Comparison of ENCODE assay signal across 9 mouse cellular contexts in genomic region chr1:105311899-105312600, GRCm38 (mm10). TPM values are rescaled to one million over a fixed set of nuclear protein-coding genes. Genes with fewer than 3 reads are reported as not detected.
DNase-seq lines count a peak whose midpoint lies in the region; ATAC-seq and TF ChIP-seq lines count a peak whose summit lies in the region.
"Had no signal": no experiment of that assay in that cellular context is flagged by ENCODE, and none has a peak within 500 bp of the region (broad histone marks: within the 10 kb centered on the region; RNA-seq: fewer than 3 reads in every experiment).

No protein-coding gene starts in this region.

- H3K4me3 ChIP-seq in hindbrain, embryonic 11.5 days (ENCODE audit: low read depth, low read length): no peak overlapping the region
- H3K4me3 ChIP-seq in hindbrain, postnatal 0 days (ENCODE audit: low read length): no peak overlapping the region
- no peak overlapping the region for H3K4me3 ChIP-seq in embryonic facial prominence, embryonic 10.5 days
- H3K4me3 ChIP-seq in heart, embryonic 16.5 days (ENCODE audit: low read length): no peak overlapping the region
- H3K4me3 ChIP-seq in midbrain, embryonic 15.5 days: no peak overlapping the region
- no peak overlapping the region for H3K4me3 ChIP-seq in intestine, embryonic 15.5 days (replicated peaks)
- H3K4me3 ChIP-seq: layer of hippocampus, adult 2 months had no signal

- no peaks in the 10 kb centered on the region for H3K4me1 ChIP-seq in hindbrain, embryonic 11.5 days (replicated peaks; ENCODE audit: control insufficient read depth, insufficient read depth, low read length)
- no peaks in the 10 kb centered on the region for H3K4me1 ChIP-seq in hindbrain, postnatal 0 days (ENCODE audit: insufficient read depth, low read length)
- peaks cover 7% of the 10 kb centered on the region for H3K4me1 ChIP-seq in embryonic facial prominence, embryonic 10.5 days
- no peaks in the 10 kb centered on the region for H3K4me1 ChIP-seq in heart, embryonic 16.5 days (ENCODE audit: control insufficient read depth, insufficient read depth, low read length)
- H3K4me1 ChIP-seq in midbrain, embryonic 15.5 days: peaks cover 6% of the 10 kb centered on the region; the same call in 1 of the 2 replicates
- peaks cover 8% of the 10 kb centered on the region for H3K4me1 ChIP-seq in intestine, embryonic 15.5 days (replicated peaks)

- WGBS in hindbrain, embryonic 11.5 days: 94% methylated on average over 1 of the region's 1 CpGs
- whole genome bisulfite sequencing in hindbrain, postnatal 0 days: 86% methylated on average over 1 of the region's 1 CpGs
- 86% methylated on average over 1 of the region's 1 CpGs for WGBS in embryonic facial prominence, embryonic 10.5 days
- 79% methylated on average over 1 of the region's 1 CpGs for WGBS in heart, embryonic 16.5 days
- 90% methylated on average over 1 of the region's 1 CpGs for WGBS in midbrain, embryonic 15.5 days
- WGBS in intestine, embryonic 15.5 days: 90% methylated on average over 1 of the region's 1 CpGs

- H3K4me2 ChIP-seq in hindbrain, embryonic 11.5 days (replicated peaks; ENCODE audit: low read depth, low read length): no peak overlapping the region
- H3K4me2 ChIP-seq in hindbrain, postnatal 0 days (ENCODE audit: low read depth, low read length): no peak overlapping the region
- no peak overlapping the region for H3K4me2 ChIP-seq in heart, embryonic 16.5 days (ENCODE audit: low read depth, low read length)
- H3K4me2 ChIP-seq in midbrain, embryonic 15.5 days: no peak overlapping the region
- H3K4me2 ChIP-seq in intestine, embryonic 15.5 days (replicated peaks): no peak overlapping the region

- no peaks in the 10 kb centered on the region for H3K36me3 ChIP-seq in hindbrain, embryonic 11.5 days (ENCODE audit: control insufficient read depth, insufficient read depth, low read length)
- no peaks in the 10 kb centered on the region for H3K36me3 ChIP-seq in hindbrain, postnatal 0 days (ENCODE audit: insufficient read depth, low read length)
- no peaks in the 10 kb centered on the region for H3K36me3 ChIP-seq in embryonic facial prominence, embryonic 10.5 days (replicated peaks)
- no peaks in the 10 kb centered on the region for H3K36me3 ChIP-seq in heart, embryonic 16.5 days (ENCODE audit: control insufficient read depth, insufficient read depth)
- no peaks in the 10 kb centered on the region for H3K36me3 ChIP-seq in midbrain, embryonic 15.5 days (replicated peaks)
- H3K36me3 ChIP-seq in intestine, embryonic 15.5 days: no peaks in the 10 kb centered on the region

- no peak overlapping the region for H3K9ac ChIP-seq in hindbrain, embryonic 11.5 days (ENCODE audit: low read depth, low read length)
- H3K9ac ChIP-seq in hindbrain, postnatal 0 days (replicated peaks; ENCODE audit: low read length): no peak overlapping the region
- H3K9ac ChIP-seq in heart, embryonic 16.5 days (ENCODE audit: low read length): no peak overlapping the region
- H3K9ac ChIP-seq in midbrain, embryonic 15.5 days: no peak overlapping the region
- no peak overlapping the region for H3K9ac ChIP-seq in intestine, embryonic 15.5 days

- no peaks in the 10 kb centered on the region for H3K27me3 ChIP-seq in hindbrain, embryonic 11.5 days (ENCODE audit: control insufficient read depth, insufficient read depth, low read length)
- H3K27me3 ChIP-seq in hindbrain, postnatal 0 days (ENCODE audit: insufficient read depth, low read length): no peaks in the 10 kb centered on the region
- no peaks in the 10 kb centered on the region for H3K27me3 ChIP-seq in embryonic facial prominence, embryonic 10.5 days (replicated peaks; ENCODE audit: low read depth, poor library complexity, severe bottlenecking)
- H3K27me3 ChIP-seq in heart, embryonic 16.5 days (ENCODE audit: control insufficient read depth, insufficient read depth, low read length): no peaks in the 10 kb centered on the region
- H3K27me3 ChIP-seq in midbrain, embryonic 15.5 days (replicated peaks): no peaks in the 10 kb centered on the region
- H3K27me3 ChIP-seq in intestine, embryonic 15.5 days (replicated peaks): no peaks in the 10 kb centered on the region

- H3K27ac ChIP-seq in hindbrain, embryonic 11.5 days (ENCODE audit: low read depth, low read length): no peak overlapping the region
- no peak overlapping the region for H3K27ac ChIP-seq in hindbrain, postnatal 0 days
- H3K27ac ChIP-seq in embryonic facial prominence, embryonic 10.5 days (replicated peaks): no peak overlapping the region
- H3K27ac ChIP-seq in heart, embryonic 16.5 days (ENCODE audit: low read length): peak overlapping the region; percentile 33
- peak overlapping the region; percentile 29; the same call in 1 of the 2 replicates for H3K27ac ChIP-seq in midbrain, embryonic 15.5 days
- H3K27ac ChIP-seq in intestine, embryonic 15.5 days: no peak overlapping the region
- H3K27ac ChIP-seq: layer of hippocampus, adult 2 months had no signal

- TF ChIP-seq CTCF in hindbrain, postnatal 0 days (IDR thresholded peaks at IDR 0.05; ENCODE audit: low read depth): no peak

- no peaks in the 10 kb centered on the region for H3K9me3 ChIP-seq in hindbrain, embryonic 11.5 days (ENCODE audit: control insufficient read depth, low read length)
- no peaks in the 10 kb centered on the region for H3K9me3 ChIP-seq in hindbrain, postnatal 0 days (ENCODE audit: low read length)
- no peaks in the 10 kb centered on the region for H3K9me3 ChIP-seq in embryonic facial prominence, embryonic 10.5 days
- H3K9me3 ChIP-seq in heart, embryonic 16.5 days (replicated peaks; ENCODE audit: control insufficient read depth, low read length): no peaks in the 10 kb centered on the region
- H3K9me3 ChIP-seq in midbrain, embryonic 15.5 days: no peaks in the 10 kb centered on the region
- H3K9me3 ChIP-seq in intestine, embryonic 15.5 days: no peaks in the 10 kb centered on the region

- DNase-seq in hindbrain, embryonic 11.5 days (ENCODE audit: low spot score): peak; percentile 49
- no peak for DNase-seq in hindbrain, postnatal 0 days (ENCODE audit: low spot score)
- peak; percentile 8 for DNase-seq in embryonic facial prominence, embryonic 10.5 days (ENCODE audit: low spot score)
- DNase-seq in layer of hippocampus, postnatal 14 days (ENCODE audit: low spot score in 2 of 2): no peak
- no peak for DNase-seq in layer of hippocampus, adult 18-20 months (ENCODE audit: low spot score in 2 of 2)

- ATAC-seq in hindbrain, embryonic 11.5 days (ENCODE audit: low FRiP score): peak; percentile 81
- ATAC-seq in hindbrain, postnatal 0 days: no peak
- peak; percentile 49; the same call in 1 of the 2 replicates for ATAC-seq in heart, embryonic 16.5 days (replicated peaks; ENCODE audit: extremely low read depth, insufficient read depth, low FRiP score)
- ATAC-seq in midbrain, embryonic 15.5 days (replicated peaks): peak; percentile 66
- ATAC-seq in intestine, embryonic 15.5 days: no peak

RNA-seq across cellular contexts. Expression of gene Rnf152, which starts 44.5 kb away (rescaled TPM):
- 2.3 and 2.5 TPM in 2 replicates for polyA plus RNA-seq in hindbrain, embryonic 11.5 days (2014; fragmentation: Nextera tagmentation; extraction: Ambion mirVana)
- 26.8 and 29.8 TPM in 2 replicates for total RNA-seq in hindbrain, postnatal 0 days (2014; rRNA removed)
- 15.1 and 16.6 TPM in 2 replicates for polyA plus RNA-seq in hindbrain, postnatal 0 days (2015; fragmentation: Nextera tagmentation; extraction: Ambion mirVana)
- polyA plus RNA-seq in embryonic facial prominence, embryonic 10.5 days (2016; fragmentation: Nextera tagmentation; extraction: Ambion mirVana): 0.43 and 0.51 TPM in 2 replicates
- polyA plus RNA-seq in heart, embryonic 16.5 days (2015; fragmentation: Nextera tagmentation; extraction: Ambion mirVana): 0.24 and 0.45 TPM in 2 replicates
- polyA plus RNA-seq in midbrain, embryonic 15.5 days (2015; fragmentation: Nextera tagmentation; extraction: Ambion mirVana): 24.6 and 27.8 TPM in 2 replicates
- 1.8 TPM in 2 replicates for polyA plus RNA-seq in intestine, embryonic 15.5 days (2015; fragmentation: Nextera tagmentation; extraction: Ambion mirVana)
- total RNA-seq in layer of hippocampus, postnatal 14 days (2021): 1 to 10 TPM; 6.3 to 8.2 TPM
- 1 to 10 TPM; 2.0 to 2.7 TPM for total RNA-seq in layer of hippocampus, adult 18-20 months (2021)

Comparison
In these comparisons a context has a peak if more than half of its experiments do, and no peak if none do; other contexts are left out.
1. ATAC-seq: peak in hindbrain, embryonic 11.5 days (single experiment), heart, embryonic 16.5 days (single experiment) and midbrain, embryonic 15.5 days (single experiment); none in hindbrain, postnatal 0 days (single experiment) and intestine, embryonic 15.5 days (single experiment).
2. DNase-seq: peak in hindbrain, embryonic 11.5 days (single experiment) and embryonic facial prominence, embryonic 10.5 days (single experiment); none in hindbrain, postnatal 0 days (single experiment), layer of hippocampus, postnatal 14 days (0 of 2) and layer of hippocampus, adult 18-20 months (0 of 2).
3. H3K27ac ChIP-seq: peak in heart, embryonic 16.5 days (single experiment) and midbrain, embryonic 15.5 days (single experiment); none in hindbrain, embryonic 11.5 days (single experiment), hindbrain, postnatal 0 days (single experiment), embryonic facial prominence, embryonic 10.5 days (single experiment) and intestine, embryonic 15.5 days (single experiment).